Mouse (Mus musculus) hindbrain, embryonic 16.5 days (tissue): Measurements from ENCODE around the gene Mypn. TPM values are rescaled to one million over a fixed set of nuclear protein-coding genes. Genes with fewer than 3 reads are reported as not detected.
A peak's percentile ranks its signal among the peaks of the same experiment; 100 is the strongest.

Experiments
- ATAC-seq: fragments of 200-750 bp; cut with Nextera tagmentation; 2 replicates; pipeline ENCODE4 v1.8.0; 2017; ENCODE audit warnings: moderate TSS enrichment, moderate library complexity
- H3K27ac ChIP-seq: fragments of 300-500 bp; sonication (generic); 2 replicates; pipeline ENCODE4 v1.5.1; 2014; ENCODE audit warnings: low read depth, mild to moderate bottlenecking, control low read depth, low read length, moderate library complexity
- H3K27me3 ChIP-seq: fragments of 300-500 bp; sonication (generic); replicated peaks from 2 replicates; pipeline ENCODE4 v1.6.1; 2014; ENCODE audit warnings: low read length; ENCODE audit not compliant: control insufficient read depth, insufficient read depth
- H3K36me3 ChIP-seq: fragments of 300-500 bp; sonication (generic); 2 replicates; pipeline ENCODE4 v1.6.1; 2014; ENCODE audit warnings: mild to moderate bottlenecking, low read length, moderate library complexity, mixed read lengths; ENCODE audit not compliant: control insufficient read depth, insufficient read depth
- H3K4me1 ChIP-seq: fragments of 300-500 bp; sonication (generic); 2 replicates; pipeline ENCODE4 v1.6.1; 2014; ENCODE audit warnings: low read depth, low read length; ENCODE audit not compliant: control insufficient read depth, insufficient read depth
- H3K4me2 ChIP-seq: fragments of 300-500 bp; sonication (generic); 2 replicates; pipeline ENCODE4 v1.6.1; 2014; ENCODE audit warnings: mild to moderate bottlenecking, low read length, control low read depth, moderate library complexity
- H3K4me3 ChIP-seq: fragments of 300-500 bp; sonication (generic); 2 replicates; pipeline ENCODE4 v1.5.1; 2014; ENCODE audit warnings: mild to moderate bottlenecking, low read length, control low read depth, moderate library complexity
- H3K9ac ChIP-seq: fragments of 300-500 bp; sonication (generic); 2 replicates; pipeline ENCODE4 v1.6.1; 2014; ENCODE audit warnings: low read depth, mild to moderate bottlenecking, control low read depth, low read length, moderate library complexity
- H3K9me3 ChIP-seq: fragments of 300-500 bp; sonication (generic); 2 replicates; pipeline ENCODE4 v1.6.1; 2014; ENCODE audit warnings: mild to moderate bottlenecking, low read length, moderate library complexity; ENCODE audit not compliant: control insufficient read depth
- WGBS: fragments of 180-500 bp; shearing (Covaris S2); extraction: QIAGEN DNeasy Blood & Tissue Kit; methylation state at CpG from one replicate; pipeline ENCODE4 v1.1.7; 2014; 5-methylcytosine and 5-hydroxymethylcytosine counted together
- polyA plus RNA-seq: library from polyadenylated mRNA; unstranded; fragments of >200 nt; fragmentation: Nextera tagmentation; extraction: Ambion mirVana; gene quantifications from 2 replicates; pipeline ENCODE4 v1.2.1, GENCODE M21; 2015

Gene Mypn
- polyA plus RNA-seq, 1 experiment from 2014 or later: 1.0 TPM

DNA sequence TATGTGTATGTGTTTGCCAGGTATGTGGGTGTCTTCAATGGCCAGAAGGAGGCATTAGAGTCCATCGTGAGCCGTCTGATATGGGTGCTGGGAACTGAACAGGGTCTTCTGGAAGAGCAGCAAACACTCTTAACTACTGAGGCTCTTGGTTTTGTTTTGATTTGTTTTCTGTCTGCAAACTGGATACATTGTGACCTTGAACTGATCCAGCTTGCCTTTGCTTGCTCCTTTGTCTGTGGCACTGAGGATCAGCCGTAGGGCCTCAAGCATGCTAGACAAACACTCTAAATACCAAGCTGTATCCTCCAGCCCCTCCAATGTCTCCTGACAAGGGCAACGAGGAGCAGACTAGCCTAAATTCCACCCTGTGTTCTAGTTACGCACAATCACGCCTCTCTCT lies 76.6 kb downstream of the Mypn start:
- no peak for ATAC-seq
- H3K4me1 ChIP-seq: no peaks in the 10 kb centered on the region
- H3K4me2 ChIP-seq: no peak overlapping the region
- H3K27ac ChIP-seq: no peak overlapping the region
- no peaks in the 10 kb centered on the region for H3K9me3 ChIP-seq
- H3K4me3 ChIP-seq: no peak overlapping the region
- H3K9ac ChIP-seq: no peak overlapping the region
- 92% methylated on average over 6 of the region's 6 CpGs for WGBS
- no peaks in the 10 kb centered on the region for H3K27me3 ChIP-seq
- H3K36me3 ChIP-seq: no peaks in the 10 kb centered on the region

GRCm38 (mm10) chr10:63126116-63126515 lies 77.6 kb downstream of the Mypn start:
- no peaks in the 10 kb centered on the region for H3K27me3 ChIP-seq
- no peak for ATAC-seq
- no peak overlapping the region for H3K4me2 ChIP-seq
- no peak overlapping the region for H3K27ac ChIP-seq
- H3K36me3 ChIP-seq: no peaks in the 10 kb centered on the region
- no peak overlapping the region for H3K9ac ChIP-seq
- H3K4me3 ChIP-seq: no peak overlapping the region
- no peaks in the 10 kb centered on the region for H3K9me3 ChIP-seq
- WGBS: 89% methylated on average over 4 of the region's 4 CpGs
- no peaks in the 10 kb centered on the region for H3K4me1 ChIP-seq

DNA sequence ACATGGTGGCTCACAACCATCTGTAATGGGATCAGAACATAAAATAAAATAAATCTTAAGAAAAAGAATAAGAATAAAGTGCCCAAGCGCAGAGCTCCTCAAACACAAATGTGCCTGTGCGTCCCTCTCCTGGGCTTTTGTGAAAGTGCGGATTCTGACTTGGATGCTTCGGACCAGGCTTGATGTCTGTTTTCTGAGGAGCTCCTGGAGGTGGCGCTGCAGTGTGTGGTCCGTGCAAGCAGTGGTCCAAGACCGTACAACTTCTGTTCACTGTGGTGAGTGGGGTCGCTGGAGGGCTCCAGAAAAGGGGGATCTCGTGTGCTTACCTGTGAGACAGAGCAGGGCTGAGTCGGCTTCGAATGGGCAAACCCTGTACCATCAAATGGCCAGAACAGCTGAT lies 78.4 kb downstream of the Mypn start:
- H3K27ac ChIP-seq: no peak overlapping the region
- H3K4me1 ChIP-seq: no peaks in the 10 kb centered on the region
- no peak overlapping the region for H3K9ac ChIP-seq
- no peaks in the 10 kb centered on the region for H3K9me3 ChIP-seq
- ATAC-seq: no peak
- no peaks in the 10 kb centered on the region for H3K27me3 ChIP-seq
- no peak overlapping the region for H3K4me3 ChIP-seq
- H3K4me2 ChIP-seq: no peak overlapping the region
- WGBS: 40% methylated on average over 11 of the region's 11 CpGs
- H3K36me3 ChIP-seq: no peaks in the 10 kb centered on the region

DNA sequence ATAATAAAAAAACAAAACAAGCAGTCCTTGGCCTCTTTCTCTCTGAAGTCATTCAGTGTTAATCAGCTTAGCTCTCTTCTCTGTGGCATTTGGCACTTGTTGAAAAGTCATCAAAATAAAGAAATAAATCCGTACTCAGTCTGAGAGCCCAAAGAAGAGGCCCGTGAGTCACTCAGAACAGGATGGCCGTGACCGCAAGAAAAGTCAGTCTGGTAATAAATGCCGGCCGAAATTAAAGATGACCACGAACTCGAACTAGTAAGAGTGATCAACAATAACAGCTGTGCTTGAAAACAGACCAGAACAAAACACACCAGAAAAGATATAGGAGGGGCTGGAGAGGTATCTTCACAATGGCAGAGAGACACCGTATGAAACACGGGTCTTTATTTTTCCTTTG lies 79.7 kb downstream of the Mypn start:
- no peaks in the 10 kb centered on the region for H3K9me3 ChIP-seq
- H3K27ac ChIP-seq: no peak overlapping the region
- H3K4me2 ChIP-seq: no peak overlapping the region
- no peak overlapping the region for H3K4me3 ChIP-seq
- no peaks in the 10 kb centered on the region for H3K36me3 ChIP-seq
- no peak overlapping the region for H3K9ac ChIP-seq
- 93% methylated on average over 10 of the region's 10 CpGs for WGBS
- H3K27me3 ChIP-seq: no peaks in the 10 kb centered on the region
- H3K4me1 ChIP-seq: no peaks in the 10 kb centered on the region
- no peak for ATAC-seq

DNA sequence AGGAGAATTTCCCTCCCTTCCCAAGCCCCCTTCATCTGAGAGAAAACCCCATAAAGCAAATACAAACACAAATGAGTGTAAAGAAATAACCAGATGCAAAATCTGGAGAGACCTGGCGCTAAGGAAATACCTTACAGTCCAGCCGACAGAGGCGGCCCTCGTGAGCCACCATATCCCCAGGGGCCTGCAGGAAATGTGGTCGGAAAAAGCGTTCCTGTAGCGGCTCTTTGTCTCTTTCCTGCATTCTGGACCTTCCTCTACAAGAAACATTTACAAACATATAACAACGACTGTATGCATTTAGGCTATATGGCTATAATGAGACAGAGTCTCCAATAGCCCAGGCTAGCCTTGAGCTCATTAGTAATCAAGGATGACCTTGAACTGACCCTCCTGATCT lies 80.6 kb downstream of the Mypn start:
- Histone ChIP-seq H3K27ac (no peak overlapping the region), H3K9me3 (no peaks in the 10 kb centered on the region), H3K4me1 (no peaks in the 10 kb centered on the region), H3K4me3 (no peak overlapping the region), H3K4me2 (no peak overlapping the region), H3K36me3 (no peaks in the 10 kb centered on the region), H3K9ac (no peak overlapping the region), H3K27me3 (no peaks in the 10 kb centered on the region)
- no peak for ATAC-seq
- whole genome bisulfite sequencing: 87% methylated on average over 8 of the region's 8 CpGs

DNA sequence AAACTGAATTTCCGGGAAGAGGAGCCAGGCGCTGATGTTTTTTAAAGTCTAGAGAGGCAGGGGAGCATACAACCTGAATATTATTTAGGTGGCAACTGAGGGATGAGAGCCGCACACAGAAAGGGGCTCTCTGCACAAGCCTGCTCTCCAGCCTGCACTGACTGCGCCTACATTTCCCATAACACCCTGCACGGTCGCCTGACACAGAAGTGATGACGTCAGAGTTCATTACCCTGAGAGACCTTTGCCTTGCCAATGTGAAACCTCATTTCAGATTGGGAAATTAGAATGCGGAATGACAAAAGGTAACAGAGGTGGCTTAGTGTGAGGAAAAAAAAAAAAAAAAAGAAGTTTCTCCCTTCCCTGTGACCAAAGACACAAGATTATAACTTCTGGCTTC lies 81.2 kb downstream of the Mypn start:
- WGBS: 33% methylated on average over 8 of the region's 8 CpGs
- ATAC-seq: peak; percentile 79
- H3K4me3 ChIP-seq: no peak overlapping the region
- no peak overlapping the region for H3K4me2 ChIP-seq
- no peak overlapping the region for H3K27ac ChIP-seq
- H3K9me3 ChIP-seq: no peaks in the 10 kb centered on the region
- H3K4me1 ChIP-seq: no peaks in the 10 kb centered on the region
- no peak overlapping the region for H3K9ac ChIP-seq
- no peaks in the 10 kb centered on the region for H3K36me3 ChIP-seq
- no peaks in the 10 kb centered on the region for H3K27me3 ChIP-seq

- WGBS: 86% methylated on average over 14 of the region's 14 CpGs
- peak; percentile 27; the same call in 1 of the 2 replicates for ATAC-seq
- no peak overlapping the region for H3K4me2 ChIP-seq
- no peaks in the 10 kb centered on the region for H3K9me3 ChIP-seq
- H3K9ac ChIP-seq: no peak overlapping the region
- no peak overlapping the region for H3K27ac ChIP-seq
- no peaks in the 10 kb centered on the region for H3K27me3 ChIP-seq
- no peaks in the 10 kb centered on the region for H3K4me1 ChIP-seq
- H3K36me3 ChIP-seq: no peaks in the 10 kb centered on the region
- H3K4me3 ChIP-seq: no peak overlapping the region
Observed at GRCm38 (mm10) chr10:63121961-63122360, 81.8 kb downstream of the Mypn start.

- H3K27ac ChIP-seq: no peak overlapping the region
- 75% methylated on average over 14 of the region's 14 CpGs for WGBS
- no peaks in the 10 kb centered on the region for H3K9me3 ChIP-seq
- H3K36me3 ChIP-seq: no peaks in the 10 kb centered on the region
- H3K9ac ChIP-seq: no peak overlapping the region
- no peak overlapping the region for H3K4me3 ChIP-seq
- H3K27me3 ChIP-seq: no peaks in the 10 kb centered on the region
- no peak for ATAC-seq
- H3K4me2 ChIP-seq: no peak overlapping the region
- H3K4me1 ChIP-seq: no peaks in the 10 kb centered on the region
Observed at GRCm38 (mm10) chr10:63119916-63120315, 83.8 kb downstream of the Mypn start.

DNA sequence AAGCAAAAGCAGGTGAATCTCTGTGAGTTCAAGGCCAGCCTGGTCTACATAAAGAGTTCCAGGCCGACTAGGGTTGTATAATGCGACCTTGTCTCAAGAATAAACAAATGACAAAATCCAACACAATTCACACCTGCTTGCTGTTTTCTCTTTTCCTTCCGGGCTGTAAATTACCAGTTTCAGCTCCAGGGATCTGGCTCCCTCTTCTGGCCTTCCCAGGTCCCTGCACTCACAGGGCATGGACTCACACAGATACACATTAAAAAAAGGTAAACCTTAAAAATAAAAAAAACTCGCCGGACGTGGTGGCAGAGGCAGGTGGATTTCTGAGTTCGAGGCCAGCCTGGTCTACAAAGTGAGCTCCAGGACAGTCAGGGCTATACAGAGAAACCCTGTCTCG lies 86.2 kb downstream of the Mypn start:
- ATAC-seq: no peak
- Histone ChIP-seq H3K27ac (no peak overlapping the region), H3K9ac (no peak overlapping the region), H3K4me1 (no peaks in the 10 kb centered on the region), H3K4me3 (no peak overlapping the region), H3K4me2 (no peak overlapping the region), H3K9me3 (no peaks in the 10 kb centered on the region), H3K36me3 (no peaks in the 10 kb centered on the region), H3K27me3 (no peaks in the 10 kb centered on the region)
- 95% methylated on average over 8 of the region's 8 CpGs for WGBS

DNA sequence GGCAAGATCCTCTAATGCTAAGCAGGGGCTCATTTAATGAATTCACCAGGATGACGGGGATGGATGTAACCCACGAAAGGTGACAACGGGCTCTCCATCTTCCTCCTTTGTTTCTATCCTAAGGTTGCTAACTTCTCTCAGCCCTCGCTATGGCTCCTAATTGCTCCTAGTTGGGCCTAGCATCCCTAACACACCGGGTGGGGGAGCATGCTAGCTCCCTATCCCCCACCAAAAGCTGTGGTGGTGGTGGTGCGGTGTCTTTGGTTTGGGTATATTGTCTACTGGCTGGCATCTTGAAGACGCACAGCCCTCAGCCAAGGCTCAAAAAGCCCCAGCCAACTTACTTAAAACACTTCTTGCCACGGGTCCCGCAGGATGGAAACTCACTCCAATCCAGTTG lies 87.4 kb downstream of the Mypn start:
- no peaks in the 10 kb centered on the region for H3K27me3 ChIP-seq
- ATAC-seq: no peak
- no peak overlapping the region for H3K4me2 ChIP-seq
- H3K27ac ChIP-seq: no peak overlapping the region
- H3K9me3 ChIP-seq: no peaks in the 10 kb centered on the region
- 92% methylated on average over 9 of the region's 9 CpGs for WGBS
- no peak overlapping the region for H3K4me3 ChIP-seq
- no peaks in the 10 kb centered on the region for H3K36me3 ChIP-seq
- H3K4me1 ChIP-seq: no peaks in the 10 kb centered on the region
- no peak overlapping the region for H3K9ac ChIP-seq
